Mouse (Mus musculus) liver, embryonic 14.5 days (tissue): Measurements from ENCODE around the gene Apobr. TPM values are rescaled to one million over a fixed set of nuclear protein-coding genes. Genes with fewer than 3 reads are reported as not detected.

ENCODE experiments used
- ATAC-seq: fragments of 200-750 bp; cut with Nextera tagmentation; 2 replicates; pipeline ENCODE4 v1.8.0; 2017; ENCODE audit warnings: moderate number of reproducible peaks, mild to moderate bottlenecking, moderate library complexity; ENCODE audit not compliant: insufficient read depth
- DNase-seq, 3 experiments: peaks; one replicate each; pipeline ENCODE4 v3.0.0-alpha.2; 2012 to 2013; ENCODE audit warnings: low read depth in 3 of 3, low spot score in 3 of 3
- H3K27ac ChIP-seq: fragments of 300-500 bp; sonication (generic); 2 replicates; pipeline ENCODE4 v1.5.1; 2014; ENCODE audit warnings: moderate library complexity, mild to moderate bottlenecking, control low read depth, inconsistent platforms
- H3K27me3 ChIP-seq: fragments of 300-500 bp; sonication (generic); 2 replicates; pipeline ENCODE4 v1.6.1; 2014; ENCODE audit warnings: mild to moderate bottlenecking, low read length, moderate library complexity; ENCODE audit not compliant: control insufficient read depth, insufficient read depth
- H3K36me3 ChIP-seq: fragments of 300-500 bp; sonication (generic); replicated peaks from 2 replicates; pipeline ENCODE4 v1.6.1; 2014; ENCODE audit warnings: low read depth; ENCODE audit not compliant: control insufficient read depth, insufficient read depth
- H3K4me1 ChIP-seq, 2 experiments: fragments of 200-500 bp in 1 of 2; fragments of 300-500 bp in 1 of 2; sonication (generic) in 1 of 2; replicated peaks; 2 replicates each; pipeline ENCODE4 v1.6.1; 2012 to 2014; ENCODE audit warnings: antibody characterized with exemption in 1 of 2, inconsistent platforms in 1 of 2, low read length in 1 of 2; ENCODE audit not compliant: control insufficient read depth in 2 of 2, insufficient read depth in 2 of 2
- H3K4me2 ChIP-seq: fragments of 300-500 bp; sonication (generic); 2 replicates; pipeline ENCODE4 v1.6.1; 2014; ENCODE audit warnings: low read depth, mild to moderate bottlenecking, control low read depth, moderate library complexity
- H3K4me3 ChIP-seq, 2 experiments: fragments of 200-500 bp in 1 of 2; fragments of 300-500 bp in 1 of 2; sonication (generic) in 1 of 2; 2 replicates each; pipeline ENCODE4 v1.5.1; 2012 to 2014; ENCODE audit warnings: low read depth in 2 of 2, low read length in 2 of 2, mild to moderate bottlenecking in 2 of 2, control low read depth in 1 of 2, inconsistent platforms in 1 of 2, moderate library complexity in 1 of 2; ENCODE audit not compliant: insufficient read depth in 1 of 2
- H3K9ac ChIP-seq: fragments of 300-500 bp; sonication (generic); replicated peaks from 2 replicates; pipeline ENCODE4 v1.6.1; 2014; ENCODE audit warnings: mild to moderate bottlenecking, control low read depth, moderate library complexity
- H3K9me3 ChIP-seq: fragments of 300-500 bp; sonication (generic); 2 replicates; pipeline ENCODE4 v1.6.1; 2016; ENCODE audit warnings: low read length, mixed read lengths; ENCODE audit not compliant: control insufficient read depth
- CTCF ChIP-seq: IDR thresholded peaks from 2 replicates; pipeline ENCODE4 v1.5.1; 2016; ENCODE audit warnings: antibody characterized with exemption, low read depth, control low read depth
- EP300 ChIP-seq: IDR thresholded peaks from 2 replicates; pipeline ENCODE4 v1.6.1; 2016; ENCODE audit warnings: antibody characterized with exemption, low read depth
- WGBS: fragments of 180-500 bp; shearing (Covaris S2); extraction: QIAGEN DNeasy Blood & Tissue Kit; methylation state at CpG from one replicate; pipeline ENCODE4 v1.1.7; 2014; ENCODE audit not compliant: insufficient replicate concordance; 5-methylcytosine and 5-hydroxymethylcytosine counted together
- polyA plus RNA-seq, 2 experiments: library from polyadenylated mRNA; depleted of rRNA in 1 of 2; stranded (reverse) in 1 of 2; unstranded in 1 of 2; fragments of >200 nt; fragmentation: Nextera tagmentation in 1 of 2; extraction: Ambion mirVana in 1 of 2; gene quantifications; 2 replicates each; pipeline versions ENCODE4 v1.2.1 to v1.2.3; 2012 to 2014

Gene Apobr
- polyA plus RNA-seq, 2 experiments: 0.69 to 1.6 TPM

- H3K4me2 ChIP-seq: no peak overlapping the region
- 64% methylated on average over 5 of the region's 5 CpGs for WGBS
- no peak for DNase-seq
- no peak overlapping the region for H3K27ac ChIP-seq
- H3K9me3 ChIP-seq: no peaks in the 10 kb centered on the region
- no peak overlapping the region for H3K9ac ChIP-seq
- H3K36me3 ChIP-seq: no peaks in the 10 kb centered on the region
- H3K4me3 ChIP-seq: no peak overlapping the region
- H3K27me3 ChIP-seq: no peaks in the 10 kb centered on the region
- TF ChIP-seq EP300: no peak
- TF ChIP-seq CTCF: no peak
- ATAC-seq: no peak
- peaks cover 0 to 3% of the 10 kb centered on the region in 2 experiments; a peak in 2 of 4 replicates for H3K4me1 ChIP-seq
Observed at GRCm38 (mm10) chr7:126595890-126596289, 11.1 kb downstream of the Apobr start.

- Histone ChIP-seq H3K27me3 (no peaks in the 10 kb centered on the region), H3K4me1 (peaks cover 0 to 3% of the 10 kb centered on the region in 2 experiments; a peak in 2 of 4 replicates), H3K27ac (no peak overlapping the region), H3K9me3 (no peaks in the 10 kb centered on the region), H3K36me3 (no peaks in the 10 kb centered on the region), H3K4me2 (no peak overlapping the region), H3K4me3 (no peak overlapping the region), H3K9ac (no peak overlapping the region)
- TF ChIP-seq CTCF (no peak), EP300 (no peak)
- 21% methylated on average over 6 of the region's 6 CpGs for WGBS
- no peak for DNase-seq
- ATAC-seq: no peak
Observed at GRCm38 (mm10) chr7:126596414-126596813, 11.7 kb downstream of the Apobr start.

DNA sequence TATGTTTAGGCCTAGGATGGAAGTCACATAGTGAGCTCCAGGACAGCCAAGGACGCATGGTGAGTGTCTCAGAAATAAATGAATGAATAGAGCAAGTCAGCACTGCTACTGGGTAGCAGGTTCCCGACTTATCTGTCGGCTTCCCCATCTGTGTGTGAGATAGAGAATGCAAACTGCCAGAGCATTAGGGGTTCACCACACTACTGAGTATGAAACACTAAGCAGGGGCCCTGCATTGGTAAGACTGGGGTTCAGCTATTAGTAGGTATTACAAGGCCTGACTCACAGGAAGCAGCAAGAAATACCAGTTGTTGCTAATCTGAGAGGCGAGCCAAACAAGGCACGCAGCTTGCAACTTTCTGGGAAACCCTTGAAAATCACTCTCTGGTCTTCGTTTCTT lies 14.2 kb downstream of the Apobr start:
- DNase-seq (no peak), ATAC-seq (no peak)
- no peaks in the 10 kb centered on the region for H3K27me3 ChIP-seq
- H3K4me1 ChIP-seq: peaks cover 0 to 3% of the 10 kb centered on the region in 2 experiments; a peak in 2 of 4 replicates
- H3K4me2 ChIP-seq: no peak overlapping the region
- no peaks in the 10 kb centered on the region for H3K36me3 ChIP-seq
- H3K4me3 ChIP-seq: no peak overlapping the region
- 41% methylated on average over 6 of the region's 6 CpGs for WGBS
- H3K9ac ChIP-seq: no peak overlapping the region
- no peak overlapping the region for H3K27ac ChIP-seq
- H3K9me3 ChIP-seq: no peaks in the 10 kb centered on the region
- TF ChIP-seq EP300 (no peak), CTCF (no peak)

DNA sequence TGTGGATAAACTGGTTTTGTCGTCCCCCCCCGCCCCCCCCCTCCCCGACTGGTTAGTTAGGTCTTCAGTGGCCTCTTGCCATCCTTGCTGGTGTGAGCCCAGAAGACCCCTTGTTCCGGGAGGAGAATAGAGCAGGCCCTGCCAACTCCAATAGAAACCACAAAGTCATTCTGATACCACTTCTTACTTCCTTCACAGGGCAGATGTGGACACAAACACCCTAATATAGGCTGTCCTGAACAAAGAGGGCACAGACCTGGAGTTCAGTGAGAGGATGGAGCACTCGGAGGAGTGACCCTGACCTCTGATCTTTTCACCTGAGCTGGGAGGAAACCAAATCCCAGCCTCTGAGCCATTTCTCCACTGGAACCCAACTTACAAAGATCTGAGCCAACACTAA lies 17.2 kb downstream of the Apobr start:
- TF ChIP-seq CTCF: no peak
- no peak for TF ChIP-seq EP300
- no peak overlapping the region for H3K27ac ChIP-seq
- no peaks in the 10 kb centered on the region for H3K4me1 ChIP-seq
- DNase-seq: no peak
- no peak for ATAC-seq
- no peak overlapping the region for H3K9ac ChIP-seq
- no peaks in the 10 kb centered on the region for H3K36me3 ChIP-seq
- no peak overlapping the region for H3K4me2 ChIP-seq
- no peaks in the 10 kb centered on the region for H3K9me3 ChIP-seq
- no peaks in the 10 kb centered on the region for H3K27me3 ChIP-seq
- no peak overlapping the region for H3K4me3 ChIP-seq
- 16% methylated on average over 5 of the region's 5 CpGs for WGBS

DNA sequence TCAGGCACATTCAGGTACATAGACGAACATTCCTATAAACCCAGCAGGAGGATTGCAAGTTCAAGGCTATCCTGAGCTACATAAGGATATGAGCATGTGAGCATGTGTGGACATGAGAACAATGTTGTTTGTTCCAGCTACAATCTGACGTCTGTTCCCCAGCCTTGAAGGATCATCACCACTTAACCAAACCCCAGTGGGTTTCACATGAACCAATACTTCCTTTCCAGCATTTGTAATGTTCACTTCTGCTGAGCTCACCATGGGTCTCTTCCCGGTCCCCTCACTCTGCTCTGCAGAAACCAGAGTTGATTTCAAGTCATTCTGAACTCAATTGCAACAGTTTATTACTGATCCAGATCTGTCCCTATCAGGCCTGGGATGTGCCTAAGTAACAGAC lies 17.9 kb downstream of the Apobr start:
- no peak for TF ChIP-seq EP300
- no peak for TF ChIP-seq CTCF
- ATAC-seq: no peak
- WGBS: 45% methylated on average over 3 of the region's 3 CpGs

More for the DNA sequence above, 17.9 kb downstream of the Apobr start:
- H3K27ac ChIP-seq: no peak overlapping the region
- no peaks in the 10 kb centered on the region for H3K36me3 ChIP-seq
- no peaks in the 10 kb centered on the region for H3K27me3 ChIP-seq
- no peak for DNase-seq
- H3K4me3 ChIP-seq: no peak overlapping the region
- H3K9me3 ChIP-seq: no peaks in the 10 kb centered on the region
- no peaks in the 10 kb centered on the region; a peak in 1 of 4 replicates for H3K4me1 ChIP-seq
- no peak overlapping the region for H3K9ac ChIP-seq
- no peak overlapping the region for H3K4me2 ChIP-seq
